Mouse (Mus musculus) lung, adult 10 weeks (tissue): ENCODE results near the gene Kifc5b. TPM values are rescaled to one million over a fixed set of nuclear protein-coding genes. Genes with fewer than 3 reads are reported as not detected.

Experiments used
- polyA plus RNA-seq: library from polyadenylated mRNA; stranded (reverse); fragments of 350-450 nt; fragmentation: Illumina TruSeq; extraction: RNeasy Lipid Tissue Mini Kit (QIAGEN cat#74804); gene quantifications from one replicate; pipeline ENCODE4 v1.2.3, GENCODE M21; 2014; ENCODE audit warnings: low read depth, low replicate concordance; ENCODE audit not compliant: insufficient read depth

Gene Kifc5b
- 0.82 TPM for polyA plus RNA-seq

GRCm38 (mm10) chr17:26916711-26917482 is at the start of gene Kifc5b:
Gene Kifc5b (plus strand): TSS chr17:26917091.

GRCm38 (mm10) chr17:26932839-26933398 is 16.0 kb downstream of the Kifc5b start, which contains the start of gene Phf1:
Gene Phf1 (plus strand): TSS chr17:26933052.

GRCm38 (mm10) chr17:26939178-26939972 is 22.5 kb downstream of the Kifc5b start, which contains the start of gene Cuta:
Gene Cuta (minus strand): TSS chr17:26939569.

GRCm38 (mm10) chr17:26941031-26941789 is 24.3 kb downstream of the Kifc5b start, which contains the start of gene Syngap1:
Gene Syngap1 (plus strand): TSS chr17:26941253.

GRCm38 (mm10) chr17:26972703-26973574 is 56.0 kb downstream of the Kifc5b start, which contains the start of gene Zbtb9:
Gene Zbtb9 (plus strand): TSS chr17:26973167.

Other genes starting within 250 kb of the Kifc5b start
- gene Crebrf, start 201.4 kb upstream of the Kifc5b start, polyA plus RNA-seq: 13.0 TPM
- 20.7 TPM for gene Bnip1, start 136.0 kb upstream of the Kifc5b start, polyA plus RNA-seq
- gene Nkx2-5, start 72.1 kb upstream of the Kifc5b start, polyA plus RNA-seq: 0.35 TPM
- gene Phf1, start 16.0 kb downstream of the Kifc5b start, polyA plus RNA-seq: 49.2 TPM
- 116 TPM for gene Cuta, start 22.5 kb downstream of the Kifc5b start, polyA plus RNA-seq
- 3.4 TPM for gene Syngap1, start 24.2 kb downstream of the Kifc5b start, polyA plus RNA-seq
- gene Zbtb9, start 56.1 kb downstream of the Kifc5b start, polyA plus RNA-seq: 5.6 TPM
- 17.6 TPM for gene Bak1, start 111.9 kb downstream of the Kifc5b start, polyA plus RNA-seq
- 5.3 TPM for gene Itpr3, start 140.2 kb downstream of the Kifc5b start, polyA plus RNA-seq
- gene Uqcc2, start 216.8 kb downstream of the Kifc5b start, polyA plus RNA-seq: 204 TPM